Mouse (Mus musculus) thymus, adult 2 months (tissue): Measurements from ENCODE around the gene Glipr2.

ENCODE experiments used
- CTCF ChIP-seq: fragments of 200-500 bp; IDR thresholded peaks from 2 replicates; pipeline ENCODE4 v1.5.1; 2012; ENCODE audit warnings: mild to moderate bottlenecking, control low read depth, low read length, moderate library complexity, borderline replicate concordance; ENCODE audit not compliant: control insufficient read depth, poor library complexity, insufficient read depth; ENCODE audit errors: extremely low read depth
- POLR2A ChIP-seq: fragments of 200-500 bp; IDR thresholded peaks from 2 replicates; pipeline ENCODE4 v1.6.1; 2012; ENCODE audit warnings: mild to moderate bottlenecking, low read length, control low read depth, moderate library complexity; ENCODE audit not compliant: control insufficient read depth, poor library complexity, insufficient read depth; ENCODE audit errors: extremely low read depth

DNA sequence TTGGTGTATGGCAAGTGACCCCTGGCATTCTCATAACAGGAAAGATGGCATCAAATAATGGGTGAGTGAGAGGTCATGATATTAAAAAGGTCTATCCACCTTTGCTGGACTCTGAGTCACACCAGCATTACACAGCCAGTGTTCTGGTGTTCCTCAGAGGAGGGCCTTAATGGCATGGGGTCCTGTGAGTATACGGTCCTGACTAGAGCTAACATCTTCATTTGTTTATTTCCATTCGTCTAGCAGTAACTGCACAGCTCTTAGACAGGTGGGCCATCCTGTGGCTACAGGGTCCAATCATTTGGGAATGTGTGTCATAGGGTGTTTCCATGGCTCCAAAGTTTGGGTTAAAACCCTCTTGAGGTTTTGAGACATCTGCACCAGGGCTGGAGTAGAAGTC lies 37.1 kb downstream of the Glipr2 start:
- TF ChIP-seq CTCF (no peak), POLR2A (no peak)
